Mouse (Mus musculus) MEL (cell line): ENCODE measurements around the gene Agpat1. TPM values are rescaled to one million over a fixed set of nuclear protein-coding genes. Genes with fewer than 3 reads are reported as not detected.
A peak's percentile ranks its signal among the peaks of the same experiment; 100 is the strongest.

ENCODE experiments used
- DNase-seq: peaks from one replicate; pipeline ENCODE4 v3.0.0; 2011; ENCODE audit warnings: low read depth, low spot score
- H3K27ac ChIP-seq: 2 replicates; pipeline ENCODE4 v1.5.1; 2012; ENCODE audit warnings: low read depth, mild to moderate bottlenecking, control low read depth, low read length, moderate library complexity; ENCODE audit not compliant: control insufficient read depth
- H3K27me3 ChIP-seq, 2 experiments: fragments of 150-350 bp in 1 of 2; sonication (generic) in 1 of 2; 2 replicates each; pipeline ENCODE4 v1.6.1; 2012; ENCODE audit warnings: low read length in 2 of 2, mild to moderate bottlenecking in 2 of 2, improper control_type of control experiment in 1 of 2, moderate library complexity in 1 of 2; ENCODE audit not compliant: insufficient read depth in 2 of 2, control insufficient read depth in 1 of 2
- H3K36me3 ChIP-seq, 2 experiments: 2 replicates each; pipeline ENCODE4 v1.6.1; 2012 to 2014; ENCODE audit warnings: low read length in 2 of 2, improper control_type of control experiment in 1 of 2, inconsistent platforms in 1 of 2, mild to moderate bottlenecking in 1 of 2; ENCODE audit not compliant: insufficient read depth in 2 of 2, control insufficient read depth in 1 of 2
- H3K4me1 ChIP-seq, 2 experiments: fragments of 150-350 bp in 1 of 2; sonication (generic) in 1 of 2; 2 replicates each; pipeline ENCODE4 v1.6.1; 2012; ENCODE audit warnings: low read length in 2 of 2, improper control_type of control experiment in 1 of 2, mild to moderate bottlenecking in 1 of 2; ENCODE audit not compliant: insufficient read depth in 2 of 2, control insufficient read depth in 1 of 2
- H3K4me3 ChIP-seq, 2 experiments: fragments of 150-350 bp in 1 of 2; sonication (generic) in 1 of 2; 2 replicates each; pipeline ENCODE4 v1.5.1; 2012; ENCODE audit warnings: low read depth in 2 of 2, low read length in 2 of 2, mild to moderate bottlenecking in 2 of 2, moderate library complexity in 2 of 2, control low read depth in 1 of 2, improper control_type of control experiment in 1 of 2; ENCODE audit not compliant: control insufficient read depth in 1 of 2, insufficient read depth in 1 of 2
- H3K79me2 ChIP-seq: 2 replicates; pipeline ENCODE4 v1.6.1; 2012; ENCODE audit warnings: mild to moderate bottlenecking, low read length, moderate library complexity; ENCODE audit not compliant: control insufficient read depth, poor library complexity, insufficient read depth
- H3K9ac ChIP-seq: 2 replicates; pipeline ENCODE4 v1.6.1; 2012; ENCODE audit warnings: low read depth, mild to moderate bottlenecking, control low read depth, low read length, moderate library complexity; ENCODE audit not compliant: control insufficient read depth, poor library complexity, severe bottlenecking
- H3K9me3 ChIP-seq: fragments of 150-350 bp; sonication (generic); replicated peaks from 2 replicates; pipeline ENCODE4 v1.6.1; 2012; ENCODE audit warnings: mild to moderate bottlenecking, low read length, improper control_type of control experiment, moderate library complexity; ENCODE audit not compliant: insufficient read depth
- BHLHE40 ChIP-seq: IDR thresholded peaks from 2 replicates; pipeline ENCODE4 v1.6.1; 2012; ENCODE audit warnings: low read depth, mild to moderate bottlenecking, inconsistent platforms, low read length, improper control_type of control experiment, borderline replicate concordance
- CTCF ChIP-seq, 3 experiments: IDR thresholded peaks in 2 of 3; conservative IDR thresholded peaks in 1 of 3; 2 replicates each; pipeline ENCODE4 v1.5.1; 2011 to 2012; ENCODE audit warnings: low read length in 3 of 3, low read depth in 2 of 3, mild to moderate bottlenecking in 2 of 3, improper control_type of control experiment in 1 of 3, inconsistent platforms in 1 of 3, mixed read lengths in 1 of 3, moderate library complexity in 1 of 3; ENCODE audit not compliant: control insufficient read depth in 1 of 3, insufficient read depth in 1 of 3, poor library complexity in 1 of 3, severe bottlenecking in 1 of 3
- GABPA ChIP-seq: IDR thresholded peaks from 2 replicates; pipeline ENCODE4 v1.6.1; 2012; ENCODE audit warnings: low read depth, mild to moderate bottlenecking, inconsistent platforms, low read length, improper control_type of control experiment, moderate library complexity
- HCFC1 ChIP-seq: IDR thresholded peaks from 2 replicates; pipeline ENCODE4 v1.6.1; 2012; ENCODE audit warnings: low read depth, mild to moderate bottlenecking, inconsistent platforms, low read length, improper control_type of control experiment, moderate library complexity
- JUND ChIP-seq: IDR thresholded peaks from 2 replicates; pipeline ENCODE4 v1.6.1; 2011; ENCODE audit warnings: low read depth, mild to moderate bottlenecking, improper control_type of control experiment, low read length
- KAT2A ChIP-seq: conservative IDR thresholded peaks from 2 replicates; pipeline ENCODE4 v1.6.1; 2012; ENCODE audit warnings: low read depth, low read length, improper control_type of control experiment, inconsistent platforms
- MAX ChIP-seq: IDR thresholded peaks from 2 replicates; pipeline ENCODE4 v1.6.1; 2011; ENCODE audit warnings: low read length, improper control_type of control experiment
- MXI1 ChIP-seq: IDR thresholded peaks from 2 replicates; pipeline ENCODE4 v1.6.1; 2011; ENCODE audit warnings: mild to moderate bottlenecking, low read depth, low read length, improper control_type of control experiment
- MYC ChIP-seq: IDR thresholded peaks from 2 replicates; pipeline ENCODE4 v1.6.1; 2011; ENCODE audit warnings: low read depth, mild to moderate bottlenecking, low read length, improper control_type of control experiment, moderate library complexity
- NRF1 ChIP-seq: IDR thresholded peaks from 2 replicates; pipeline ENCODE4 v1.6.1; 2014; ENCODE audit warnings: low read depth, mild to moderate bottlenecking, inconsistent platforms, low read length, improper control_type of control experiment, moderate library complexity; ENCODE audit not compliant: poor library complexity, insufficient read depth, severe bottlenecking
- POLR2A ChIP-seq, 2 experiments: IDR thresholded peaks; 2 replicates each; pipeline ENCODE4 v1.6.1; 2011 to 2012; ENCODE audit warnings: low read length in 2 of 2, mild to moderate bottlenecking in 2 of 2, control low read depth in 1 of 2, improper control_type of control experiment in 1 of 2, low read depth in 1 of 2, moderate library complexity in 1 of 2; ENCODE audit not compliant: control insufficient read depth in 1 of 2, insufficient read depth in 1 of 2, poor library complexity in 1 of 2
- POLR2AphosphoS2 ChIP-seq: IDR thresholded peaks from 2 replicates; pipeline ENCODE4 v1.6.1; 2011; ENCODE audit warnings: low read length, improper control_type of control experiment
- POLR2AphosphoS5 ChIP-seq: IDR thresholded peaks from 2 replicates; pipeline ENCODE4 v1.6.1; 2012; ENCODE audit warnings: low read depth, borderline replicate concordance, mild to moderate bottlenecking, inconsistent platforms, low read length, moderate library complexity, mixed read lengths
- TAL1 ChIP-seq: IDR thresholded peaks from 2 replicates; pipeline ENCODE4 v1.6.1; 2012; ENCODE audit warnings: mild to moderate bottlenecking, inconsistent platforms, low read length, moderate library complexity, mixed read lengths
- TCF12 ChIP-seq: IDR thresholded peaks from 2 replicates; pipeline ENCODE4 v1.6.1; 2014; ENCODE audit warnings: low read depth, mild to moderate bottlenecking, inconsistent platforms, low read length, improper control_type of control experiment, moderate library complexity
- USF1 ChIP-seq: IDR thresholded peaks from 2 replicates; pipeline ENCODE4 v1.6.1; 2014; ENCODE audit warnings: low read depth, mild to moderate bottlenecking, inconsistent platforms, low read length, improper control_type of control experiment, moderate library complexity
- ZC3H11A ChIP-seq: IDR thresholded peaks from 2 replicates; pipeline ENCODE4 v1.6.1; 2012; ENCODE audit warnings: low read depth, mild to moderate bottlenecking, inconsistent platforms, low read length, improper control_type of control experiment
- ZMIZ1 ChIP-seq: IDR thresholded peaks from 2 replicates; pipeline ENCODE4 v1.6.1; 2012; ENCODE audit warnings: low read depth, mild to moderate bottlenecking, inconsistent platforms, low read length, improper control_type of control experiment, moderate library complexity
- ZNF384 ChIP-seq: IDR thresholded peaks from 2 replicates; pipeline ENCODE4 v1.6.1; 2012; ENCODE audit warnings: low read depth, mild to moderate bottlenecking, inconsistent platforms, low read length, improper control_type of control experiment
- polyA plus RNA-seq, 2 experiments: library from polyadenylated mRNA; stranded (reverse) in 1 of 2; unstranded in 1 of 2; fragments of >175 nt in 1 of 2; fragments of >200 nt in 1 of 2; gene quantifications; 2 replicates each; pipeline versions ENCODE4 v1.2.1 to v1.2.4; 2012; ENCODE audit warnings: low replicate concordance in 2 of 2, low read depth in 1 of 2; ENCODE audit not compliant: insufficient read length in 2 of 2, insufficient read depth in 1 of 2, missing spikeins in 1 of 2
- total RNA-seq: library from RNA; depleted of rRNA; stranded (reverse); fragments of 300-350 nt; gene quantifications from 2 replicates; pipeline ENCODE4 v1.2.3, GENCODE M21; 2012

The Agpat1 gene
- total and polyA plus RNA-seq, 3 experiments, result 85.2 to 153 TPM; not detected in 1

- H3K9me3 ChIP-seq, result no peaks in the 10 kb centered on the region
- peak overlapping the region; percentile 92 to 99 for H3K4me3 ChIP-seq
- H3K27me3 ChIP-seq, result no peaks in the 10 kb centered on the region
- H3K4me1 ChIP-seq, result peaks cover 8 to 30% of the 10 kb centered on the region in 2 experiments
- H3K27ac ChIP-seq, result no peak overlapping the region
- H3K36me3 ChIP-seq, result peaks cover 0 to 24% of the 10 kb centered on the region in 2 experiments; a peak in 2 of 4 replicates
- H3K79me2 ChIP-seq, result peaks cover 9% of the 10 kb centered on the region; the same call in 1 of the 2 replicates
- TF ChIP-seq ZC3H11A (no peak), ZNF384 (no peak), USF1 (no peak), MYC (no peak), JUND (no peak), MXI1 (no peak), NRF1 (no peak), POLR2A (IDR thresholded peaks at IDR 0.05; ENCODE audit: control insufficient read depth in 1 of 2, insufficient read depth in 1 of 2, low read depth in 1 of 2, low read length in 2 of 2, poor library complexity in 1 of 2) (no peak), BHLHE40 (no peak), GABPA (no peak), TCF12 (no peak), KAT2A (no peak), POLR2AphosphoS5 (no peak), POLR2AphosphoS2 (no peak), MAX (no peak), HCFC1 (no peak), ZMIZ1 (no peak), CTCF (IDR thresholded peaks at IDR 0.05 in 2 of 3, conservative IDR thresholded peaks at IDR 0.05 in 1 of 3; ENCODE audit: control insufficient read depth in 1 of 3, insufficient read depth in 1 of 3, low read depth in 2 of 3, low read length in 3 of 3, poor library complexity in 1 of 3, severe bottlenecking in 1 of 3) (no peak), TAL1 (no peak)
- TF ChIP-seq, all 39 proteins: peak for 0
- no peak for DNase-seq
- H3K9ac ChIP-seq, result peak overlapping the region; percentile 92
Measured at GRCm38 (mm10) chr17:34585877-34586771, 17.9 kb upstream of the Agpat1 start.
